Mouse (Mus musculus) G1E (cell line): ENCODE measurements around the gene Izumo1.

Experiments used
- CTCF ChIP-seq: IDR thresholded peaks from 2 replicates; pipeline ENCODE4 v1.5.1; 2012; ENCODE audit warnings: low read depth, low read length, inconsistent platforms, mixed read lengths
- GATA2 ChIP-seq: IDR thresholded peaks from 2 replicates; pipeline ENCODE4 v1.6.1; 2012; ENCODE audit warnings: low read depth, low read length, inconsistent platforms, borderline replicate concordance
- POLR2AphosphoS5 ChIP-seq: IDR thresholded peaks from 2 replicates; pipeline ENCODE4 v1.6.1; 2012; ENCODE audit warnings: low read depth, low read length, inconsistent platforms; ENCODE audit not compliant: insufficient replicate concordance

GRCm38 (mm10) chr7:45591880-45592279 is 29.7 kb upstream of the Izumo1 start:
- TF ChIP-seq POLR2AphosphoS5 (no peak), GATA2 (no peak), CTCF (no peak)
